Mouse (Mus musculus): Measurements from ENCODE around the gene Igfbp7.
"Not testable (repeated sequence)": the region's sequence is repeated elsewhere in the genome, so short reads cannot be mapped to it uniquely, and the experiment has no call there.

Gene Igfbp7

GRCm38 (mm10) chr5:77407341-77408298, at the start of gene Igfbp7:
Igfbp7 (minus strand) TSS chr5:77408041.
- DNase-seq (ENCODE audit: low read depth, low spot score) = no peak

GRCm38 (mm10) chr5:77452103-77452502, 44.3 kb upstream of the Igfbp7 start:
- DNase-seq (ENCODE audit: low read depth, low spot score) = no peak

- DNase-seq (ENCODE audit: low read depth, low spot score) = no peak
These were observed 41.7 kb upstream of the Igfbp7 start for GRCm38 (mm10) chr5:77449531-77449930.

- no peak for DNase-seq (ENCODE audit: low read depth, low spot score)
These were observed 37.6 kb upstream of the Igfbp7 start for GRCm38 (mm10) chr5:77445431-77445830.

- no peak for DNase-seq (ENCODE audit: low read depth, low spot score)
These were observed 36.2 kb upstream of the Igfbp7 start for GRCm38 (mm10) chr5:77443889-77444573.

- DNase-seq (ENCODE audit: low read depth, low spot score) = no peak
These were observed 35.2 kb upstream of the Igfbp7 start for GRCm38 (mm10) chr5:77442856-77443623.

GRCm38 (mm10) chr5:77436308-77436707, 28.5 kb upstream of the Igfbp7 start:
- DNase-seq (ENCODE audit: low read depth, low spot score) = no peak

- DNase-seq (ENCODE audit: low read depth, low spot score) = no peak
These were observed 26.2 kb upstream of the Igfbp7 start for GRCm38 (mm10) chr5:77434060-77434459.

GRCm38 (mm10) chr5:77433561-77433960, 25.7 kb upstream of the Igfbp7 start:
- DNase-seq (ENCODE audit: low read depth, low spot score) = no peak

- no peak for DNase-seq (ENCODE audit: low read depth, low spot score)
These were observed 25.3 kb upstream of the Igfbp7 start for GRCm38 (mm10) chr5:77433119-77433518.

GRCm38 (mm10) chr5:77432446-77432845, 24.6 kb upstream of the Igfbp7 start:
- DNase-seq (ENCODE audit: low read depth, low spot score) = no peak

- no peak for DNase-seq (ENCODE audit: low read depth, low spot score)
These were observed 23.2 kb upstream of the Igfbp7 start for GRCm38 (mm10) chr5:77431068-77431467.

GRCm38 (mm10) chr5:77430471-77430870, 22.6 kb upstream of the Igfbp7 start:
- DNase-seq (ENCODE audit: low read depth, low spot score) = no peak

- DNase-seq (ENCODE audit: low read depth, low spot score) = no peak
These were observed 22.2 kb upstream of the Igfbp7 start for GRCm38 (mm10) chr5:77430049-77430448.

GRCm38 (mm10) chr5:77428526-77428925, 20.7 kb upstream of the Igfbp7 start:
- DNase-seq (ENCODE audit: low read depth, low spot score) = no peak

- no peak for DNase-seq (ENCODE audit: low read depth, low spot score)
These were observed 20.1 kb upstream of the Igfbp7 start for GRCm38 (mm10) chr5:77427986-77428385.

GRCm38 (mm10) chr5:77425721-77426500, 18.1 kb upstream of the Igfbp7 start:
- DNase-seq (ENCODE audit: low read depth, low spot score) = no peak

GRCm38 (mm10) chr5:77419537-77419936, 11.7 kb upstream of the Igfbp7 start:
- not testable (repeated sequence) for DNase-seq (ENCODE audit: low read depth, low spot score)

GRCm38 (mm10) chr5:77416058-77416457, 8.2 kb upstream of the Igfbp7 start:
- DNase-seq (ENCODE audit: low read depth, low spot score) = no peak

GRCm38 (mm10) chr5:77408530-77408929, 689 bp upstream of the Igfbp7 start:
- DNase-seq (ENCODE audit: low read depth, low spot score) = no peak

GRCm38 (mm10) chr5:77406371-77406871, 1.4 kb downstream of the Igfbp7 start:
- no peak for DNase-seq (ENCODE audit: low read depth, low spot score)

All from brain, embryonic 18.5 days (tissue).